Mouse (Mus musculus): ENCODE data around the gene Arid1a. TPM values are rescaled to one million over a fixed set of nuclear protein-coding genes. Genes with fewer than 3 reads are reported as not detected.

Arid1a gene
- polyA plus RNA-seq, 1 experiment from 2014 or later, result 10.4 TPM

- H3K4me2 ChIP-seq (replicated peaks; ENCODE audit: low read depth), result no peak overlapping the region
- H3K4me1 ChIP-seq (replicated peaks; ENCODE audit: control insufficient read depth, insufficient read depth, low read length), result no peaks in the 10 kb centered on the region
- peaks cover 64% of the 10 kb centered on the region for H3K36me3 ChIP-seq (ENCODE audit: control insufficient read depth, insufficient read depth)
- no peak overlapping the region for H3K27ac ChIP-seq (ENCODE audit: low read depth, low read length)
- H3K4me3 ChIP-seq (ENCODE audit: low read depth, low read length), result no peak overlapping the region
- H3K9me3 ChIP-seq (ENCODE audit: control insufficient read depth), result no peaks in the 10 kb centered on the region
- TF ChIP-seq CTCF (IDR thresholded peaks at IDR 0.05; ENCODE audit: low read depth), result no peak
- 85% methylated on average over 3 of the region's 3 CpGs for whole genome bisulfite sequencing
- H3K27me3 ChIP-seq (replicated peaks; ENCODE audit: control insufficient read depth, insufficient read depth, low read length), result no peaks in the 10 kb centered on the region
- no peak overlapping the region for H3K9ac ChIP-seq (ENCODE audit: low read depth, low read length)
- ATAC-seq, result no peak
These were observed 36.8 kb downstream of the Arid1a start for GRCm38 (mm10) chr4:133719791-133720190.

- no peak overlapping the region for H3K4me3 ChIP-seq (ENCODE audit: low read depth, low read length)
- 72% methylated on average over 5 of the region's 5 CpGs for WGBS
- H3K4me1 ChIP-seq (replicated peaks; ENCODE audit: control insufficient read depth, insufficient read depth, low read length), result no peaks in the 10 kb centered on the region
- H3K27me3 ChIP-seq (replicated peaks; ENCODE audit: control insufficient read depth, insufficient read depth, low read length), result no peaks in the 10 kb centered on the region
- no peak for ATAC-seq
- peaks cover 50% of the 10 kb centered on the region for H3K36me3 ChIP-seq (ENCODE audit: control insufficient read depth, insufficient read depth)
- H3K9me3 ChIP-seq (ENCODE audit: control insufficient read depth), result no peaks in the 10 kb centered on the region
- TF ChIP-seq CTCF (IDR thresholded peaks at IDR 0.05; ENCODE audit: low read depth), result no peak
- H3K27ac ChIP-seq (ENCODE audit: low read depth, low read length), result no peak overlapping the region
- H3K9ac ChIP-seq (ENCODE audit: low read depth, low read length), result no peak overlapping the region
- no peak overlapping the region for H3K4me2 ChIP-seq (replicated peaks; ENCODE audit: low read depth)
These were observed 43.8 kb downstream of the Arid1a start for GRCm38 (mm10) chr4:133712755-133713154.

GRCm38 (mm10) chr4:133711307-133712076, 45.1 kb downstream of the Arid1a start:
- Histone ChIP-seq H3K4me2 (replicated peaks; ENCODE audit: low read depth) (no peak overlapping the region), H3K9me3 (ENCODE audit: control insufficient read depth) (no peaks in the 10 kb centered on the region), H3K27ac (ENCODE audit: low read depth, low read length) (no peak overlapping the region), H3K9ac (ENCODE audit: low read depth, low read length) (no peak overlapping the region), H3K4me1 (replicated peaks; ENCODE audit: control insufficient read depth, insufficient read depth, low read length) (peaks cover 9% of the 10 kb centered on the region; the same call in 1 of the 2 replicates), H3K4me3 (ENCODE audit: low read depth, low read length) (no peak overlapping the region), H3K36me3 (ENCODE audit: control insufficient read depth, insufficient read depth) (peaks cover 46% of the 10 kb centered on the region), H3K27me3 (replicated peaks; ENCODE audit: control insufficient read depth, insufficient read depth, low read length) (no peaks in the 10 kb centered on the region)
- no peak for ATAC-seq
- WGBS, result 77% methylated on average over 6 of the region's 6 CpGs
- TF ChIP-seq CTCF (IDR thresholded peaks at IDR 0.05; ENCODE audit: low read depth), result no peak

- Histone ChIP-seq H3K27ac (ENCODE audit: low read depth, low read length) (no peak overlapping the region), H3K4me2 (replicated peaks; ENCODE audit: low read depth) (no peak overlapping the region), H3K36me3 (ENCODE audit: control insufficient read depth, insufficient read depth) (peaks cover 48% of the 10 kb centered on the region), H3K27me3 (replicated peaks; ENCODE audit: control insufficient read depth, insufficient read depth, low read length) (no peaks in the 10 kb centered on the region), H3K4me3 (ENCODE audit: low read depth, low read length) (no peak overlapping the region), H3K9me3 (ENCODE audit: control insufficient read depth) (no peaks in the 10 kb centered on the region), H3K9ac (ENCODE audit: low read depth, low read length) (no peak overlapping the region), H3K4me1 (replicated peaks; ENCODE audit: control insufficient read depth, insufficient read depth, low read length) (peaks cover 14% of the 10 kb centered on the region; the same call in 1 of the 2 replicates)
- ATAC-seq, result no peak
- WGBS, result 63% methylated on average over 2 of the region's 2 CpGs
- TF ChIP-seq CTCF (IDR thresholded peaks at IDR 0.05; ENCODE audit: low read depth), result no peak
These were observed 47.2 kb downstream of the Arid1a start for GRCm38 (mm10) chr4:133709395-133709794.

GRCm38 (mm10) chr4:133707464-133707863, 49.1 kb downstream of the Arid1a start:
- peaks cover 46% of the 10 kb centered on the region for H3K36me3 ChIP-seq (ENCODE audit: control insufficient read depth, insufficient read depth)
- no peak overlapping the region for H3K9ac ChIP-seq (ENCODE audit: low read depth, low read length)
- no peak overlapping the region for H3K4me2 ChIP-seq (replicated peaks; ENCODE audit: low read depth)

GRCm38 (mm10) chr4:133706956-133707355, 49.6 kb downstream of the Arid1a start:
- peaks cover 49% of the 10 kb centered on the region for H3K36me3 ChIP-seq (ENCODE audit: control insufficient read depth, insufficient read depth)
- no peak overlapping the region for H3K9ac ChIP-seq (ENCODE audit: low read depth, low read length)
- no peak overlapping the region for H3K4me2 ChIP-seq (replicated peaks; ENCODE audit: low read depth)
- WGBS, result 49% methylated on average over 8 of the region's 8 CpGs
- H3K4me3 ChIP-seq (ENCODE audit: low read depth, low read length), result no peak overlapping the region
- no peaks in the 10 kb centered on the region for H3K9me3 ChIP-seq (ENCODE audit: control insufficient read depth)
- TF ChIP-seq CTCF (IDR thresholded peaks at IDR 0.05; ENCODE audit: low read depth), result no peak
- H3K27ac ChIP-seq (ENCODE audit: low read depth, low read length), result peak overlapping the region; percentile 60; the same call in 1 of the 2 replicates
- peaks cover 14% of the 10 kb centered on the region; the same call in 1 of the 2 replicates for H3K4me1 ChIP-seq (replicated peaks; ENCODE audit: control insufficient read depth, insufficient read depth, low read length)
- ATAC-seq, result no peak
- H3K27me3 ChIP-seq (replicated peaks; ENCODE audit: control insufficient read depth, insufficient read depth, low read length), result no peaks in the 10 kb centered on the region

More at GRCm38 (mm10) chr4:133707464-133707863, 49.1 kb downstream of the Arid1a start:
- 38% methylated on average over 1 of the region's 1 CpGs for WGBS
- Histone ChIP-seq H3K4me3 (ENCODE audit: low read depth, low read length) (no peak overlapping the region), H3K27me3 (replicated peaks; ENCODE audit: control insufficient read depth, insufficient read depth, low read length) (no peaks in the 10 kb centered on the region), H3K4me1 (replicated peaks; ENCODE audit: control insufficient read depth, insufficient read depth, low read length) (peaks cover 14% of the 10 kb centered on the region; the same call in 1 of the 2 replicates), H3K9me3 (ENCODE audit: control insufficient read depth) (no peaks in the 10 kb centered on the region), H3K27ac (ENCODE audit: low read depth, low read length) (0 out of 2 replicates have a peak overlapping the region, but pooled peaks have one; percentile 60)
- no peak for ATAC-seq
- TF ChIP-seq CTCF (IDR thresholded peaks at IDR 0.05; ENCODE audit: low read depth), result no peak
